Mouse (Mus musculus): Measurements from ENCODE around the gene Ehbp1. TPM values are rescaled to one million over a fixed set of nuclear protein-coding genes. Genes with fewer than 3 reads are reported as not detected.

Ehbp1 gene
- polyA plus RNA-seq (2011; ENCODE audit: insufficient read depth, insufficient read length, low read depth, missing spikeins): 24.0 and 29.1 TPM in 2 replicates

- H3K9ac ChIP-seq (ENCODE audit: low read depth, poor library complexity, severe bottlenecking): no peak within 1 kb of the TSS
- H3K36me3 ChIP-seq (ENCODE audit: control insufficient read depth, insufficient read depth, low read length, poor library complexity, severe bottlenecking): no peaks in the 10 kb centered on the region
- TF ChIP-seq EP300 (IDR thresholded peaks at IDR 0.05; ENCODE audit: insufficient read depth, low read depth, low read length) (no peak), POLR2A (IDR thresholded peaks at IDR 0.05; ENCODE audit: insufficient read depth, low read length) (no peak), CTCF (IDR thresholded peaks at IDR 0.05; ENCODE audit: low read depth, low read length) (no peak)
- H3K27me3 ChIP-seq (ENCODE audit: control insufficient read depth, insufficient read depth, low read length, poor library complexity, severe bottlenecking): no peaks in the 10 kb centered on the region
- no peak within 1 kb of the TSS for H3K4me3 ChIP-seq (ENCODE audit: low read depth, low read length)
- H3K27ac ChIP-seq (ENCODE audit: insufficient read depth, low read length): peak within 1 kb of the TSS; percentile 30; the same call in 1 of the 2 replicates
- no peaks in the 10 kb centered on the region for H3K4me1 ChIP-seq (ENCODE audit: control insufficient read depth, insufficient read depth, low read length)
- H3K9me3 ChIP-seq (replicated peaks; ENCODE audit: control insufficient read depth, insufficient read depth, low read length, poor library complexity, severe bottlenecking): peaks cover 12% of the 10 kb centered on the region
Measured at GRCm38 (mm10) chr11:22342242-22343207, at the start of gene Ehbp1. TSS of gene Ehbp1 (minus strand) at chr11:22342292.

- no peak overlapping the region for H3K9ac ChIP-seq (ENCODE audit: low read depth, poor library complexity, severe bottlenecking)
- no peak overlapping the region for H3K27ac ChIP-seq (ENCODE audit: insufficient read depth, low read length)
- no peaks in the 10 kb centered on the region for H3K9me3 ChIP-seq (replicated peaks; ENCODE audit: control insufficient read depth, insufficient read depth, low read length, poor library complexity, severe bottlenecking)
- TF ChIP-seq CTCF (IDR thresholded peaks at IDR 0.05; ENCODE audit: low read depth, low read length) (no peak), EP300 (IDR thresholded peaks at IDR 0.05; ENCODE audit: insufficient read depth, low read depth, low read length) (no peak), POLR2A (IDR thresholded peaks at IDR 0.05; ENCODE audit: insufficient read depth, low read length) (no peak)
- H3K4me3 ChIP-seq (ENCODE audit: low read depth, low read length): no peak overlapping the region
- no peaks in the 10 kb centered on the region for H3K27me3 ChIP-seq (ENCODE audit: control insufficient read depth, insufficient read depth, low read length, poor library complexity, severe bottlenecking)
- H3K4me1 ChIP-seq (ENCODE audit: control insufficient read depth, insufficient read depth, low read length): no peaks in the 10 kb centered on the region
- no peaks in the 10 kb centered on the region for H3K36me3 ChIP-seq (ENCODE audit: control insufficient read depth, insufficient read depth, low read length, poor library complexity, severe bottlenecking)
Measured at GRCm38 (mm10) chr11:22387472-22388098, 45.5 kb upstream of the Ehbp1 start.

- Histone ChIP-seq H3K4me3 (ENCODE audit: low read depth, low read length) (no peak overlapping the region), H3K27ac (ENCODE audit: insufficient read depth, low read length) (no peak overlapping the region)
- TF ChIP-seq POLR2A (IDR thresholded peaks at IDR 0.05; ENCODE audit: insufficient read depth, low read length): no peak
- TF ChIP-seq EP300 (IDR thresholded peaks at IDR 0.05; ENCODE audit: insufficient read depth, low read depth, low read length): no peak
- TF ChIP-seq CTCF (IDR thresholded peaks at IDR 0.05; ENCODE audit: low read depth, low read length): no peak
Measured at GRCm38 (mm10) chr11:22383532-22383931, 41.4 kb upstream of the Ehbp1 start.

GRCm38 (mm10) chr11:22374811-22375210 lies 32.7 kb upstream of the Ehbp1 start:
- no peaks in the 10 kb centered on the region for H3K4me1 ChIP-seq (ENCODE audit: control insufficient read depth, insufficient read depth, low read length)
- no peak overlapping the region for H3K9ac ChIP-seq (ENCODE audit: low read depth, poor library complexity, severe bottlenecking)
- H3K27ac ChIP-seq (ENCODE audit: insufficient read depth, low read length): no peak overlapping the region
- no peaks in the 10 kb centered on the region for H3K36me3 ChIP-seq (ENCODE audit: control insufficient read depth, insufficient read depth, low read length, poor library complexity, severe bottlenecking)
- H3K27me3 ChIP-seq (ENCODE audit: control insufficient read depth, insufficient read depth, low read length, poor library complexity, severe bottlenecking): no peaks in the 10 kb centered on the region
- no peak overlapping the region for H3K4me3 ChIP-seq (ENCODE audit: low read depth, low read length)
- TF ChIP-seq EP300 (IDR thresholded peaks at IDR 0.05; ENCODE audit: insufficient read depth, low read depth, low read length) (no peak), POLR2A (IDR thresholded peaks at IDR 0.05; ENCODE audit: insufficient read depth, low read length) (no peak), CTCF (IDR thresholded peaks at IDR 0.05; ENCODE audit: low read depth, low read length) (no peak)
- H3K9me3 ChIP-seq (replicated peaks; ENCODE audit: control insufficient read depth, insufficient read depth, low read length, poor library complexity, severe bottlenecking): no peaks in the 10 kb centered on the region

More at GRCm38 (mm10) chr11:22383532-22383931, 41.4 kb upstream of the Ehbp1 start:
- Histone ChIP-seq H3K36me3 (ENCODE audit: control insufficient read depth, insufficient read depth, low read length, poor library complexity, severe bottlenecking) (no peaks in the 10 kb centered on the region), H3K27me3 (ENCODE audit: control insufficient read depth, insufficient read depth, low read length, poor library complexity, severe bottlenecking) (no peaks in the 10 kb centered on the region), H3K9me3 (replicated peaks; ENCODE audit: control insufficient read depth, insufficient read depth, low read length, poor library complexity, severe bottlenecking) (no peaks in the 10 kb centered on the region), H3K9ac (ENCODE audit: low read depth, poor library complexity, severe bottlenecking) (no peak overlapping the region), H3K4me1 (ENCODE audit: control insufficient read depth, insufficient read depth, low read length) (no peaks in the 10 kb centered on the region)

GRCm38 (mm10) chr11:22373290-22373674 lies 31.2 kb upstream of the Ehbp1 start:
- Histone ChIP-seq H3K9ac (ENCODE audit: low read depth, poor library complexity, severe bottlenecking) (no peak overlapping the region), H3K27ac (ENCODE audit: insufficient read depth, low read length) (no peak overlapping the region), H3K4me1 (ENCODE audit: control insufficient read depth, insufficient read depth, low read length) (no peaks in the 10 kb centered on the region), H3K4me3 (ENCODE audit: low read depth, low read length) (no peak overlapping the region), H3K36me3 (ENCODE audit: control insufficient read depth, insufficient read depth, low read length, poor library complexity, severe bottlenecking) (no peaks in the 10 kb centered on the region), H3K27me3 (ENCODE audit: control insufficient read depth, insufficient read depth, low read length, poor library complexity, severe bottlenecking) (no peaks in the 10 kb centered on the region), H3K9me3 (replicated peaks; ENCODE audit: control insufficient read depth, insufficient read depth, low read length, poor library complexity, severe bottlenecking) (no peaks in the 10 kb centered on the region)
- TF ChIP-seq EP300 (IDR thresholded peaks at IDR 0.05; ENCODE audit: insufficient read depth, low read depth, low read length): no peak
- TF ChIP-seq CTCF (IDR thresholded peaks at IDR 0.05; ENCODE audit: low read depth, low read length): no peak
- TF ChIP-seq POLR2A (IDR thresholded peaks at IDR 0.05; ENCODE audit: insufficient read depth, low read length): no peak
